Mouse (Mus musculus) liver, adult 2 months (tissue): ENCODE data around the gene Poldip3. TPM values are rescaled to one million over a fixed set of nuclear protein-coding genes. Genes with fewer than 3 reads are reported as not detected.

Experiments used
- DNase-seq: peaks from one replicate; pipeline ENCODE4 v3.0.0-alpha.2; 2011; ENCODE audit warnings: low read depth, low spot score; ENCODE audit errors: extremely low read depth
- H3K27ac ChIP-seq: fragments of 200-500 bp; replicated peaks from 2 replicates; pipeline ENCODE4 v1.5.1; 2012; ENCODE audit warnings: low read depth, mild to moderate bottlenecking, control low read depth, inconsistent platforms, low read length; ENCODE audit not compliant: insufficient read depth
- H3K27me3 ChIP-seq: fragments of 200-500 bp; 2 replicates; pipeline ENCODE4 v1.6.1; 2012; ENCODE audit warnings: mild to moderate bottlenecking, moderate library complexity, low read length, inconsistent platforms; ENCODE audit not compliant: control insufficient read depth, insufficient read depth
- H3K36me3 ChIP-seq: fragments of 200-500 bp; 2 replicates; pipeline ENCODE4 v1.6.1; 2012; ENCODE audit warnings: low read length, inconsistent platforms; ENCODE audit not compliant: control insufficient read depth, insufficient read depth
- H3K4me1 ChIP-seq: fragments of 200-500 bp; 2 replicates; pipeline ENCODE4 v1.6.1; 2011; ENCODE audit warnings: low read length; ENCODE audit not compliant: control insufficient read depth, insufficient read depth
- H3K4me3 ChIP-seq: fragments of 200-500 bp; 2 replicates; pipeline ENCODE4 v1.5.1; 2011; ENCODE audit warnings: low read depth, mild to moderate bottlenecking, control low read depth, low read length, moderate library complexity; ENCODE audit not compliant: insufficient read depth
- H3K79me2 ChIP-seq: fragments of 200-500 bp; 2 replicates; pipeline ENCODE4 v1.6.1; 2012; ENCODE audit warnings: inconsistent platforms, mild to moderate bottlenecking, low read length, moderate library complexity; ENCODE audit not compliant: control insufficient read depth, insufficient read depth
- H3K9ac ChIP-seq: fragments of 200-500 bp; 2 replicates; pipeline ENCODE4 v1.6.1; 2012; ENCODE audit warnings: low read depth, mild to moderate bottlenecking, control low read depth, inconsistent platforms, low read length
- CTCF ChIP-seq: fragments of 200-500 bp; IDR thresholded peaks from 2 replicates; pipeline ENCODE4 v1.5.1; 2011; ENCODE audit warnings: low read depth, low read length, control low read depth
- POLR2A ChIP-seq: fragments of 200-500 bp; IDR thresholded peaks from 2 replicates; pipeline ENCODE4 v1.6.1; 2011; ENCODE audit warnings: low read length, control low read depth; ENCODE audit not compliant: insufficient read depth; ENCODE audit errors: extremely low read depth
- WGBS: fragments of 180-500 bp; shearing (Covaris S2); methylation state at CpG from one replicate; pipeline ENCODE4 v1.1.7; 2018; 5-methylcytosine and 5-hydroxymethylcytosine counted together
- polyA plus RNA-seq: library from polyadenylated mRNA; depleted of rRNA; stranded (reverse); fragments of >200 nt; gene quantifications from 2 replicates; pipeline ENCODE4 v1.2.3, GENCODE M21; 2012; rRNA removed
- total RNA-seq: library from RNA; depleted of rRNA; stranded (reverse); fragments of >200 nt; gene quantifications from 2 replicates; pipeline ENCODE4 v1.2.3, GENCODE M21; 2014; rRNA removed

The Poldip3 gene
- total RNA-seq (21.6 and 24.8 TPM in 2 replicates), polyA plus RNA-seq (25.5 and 34.6 TPM in 2 replicates)

DNA sequence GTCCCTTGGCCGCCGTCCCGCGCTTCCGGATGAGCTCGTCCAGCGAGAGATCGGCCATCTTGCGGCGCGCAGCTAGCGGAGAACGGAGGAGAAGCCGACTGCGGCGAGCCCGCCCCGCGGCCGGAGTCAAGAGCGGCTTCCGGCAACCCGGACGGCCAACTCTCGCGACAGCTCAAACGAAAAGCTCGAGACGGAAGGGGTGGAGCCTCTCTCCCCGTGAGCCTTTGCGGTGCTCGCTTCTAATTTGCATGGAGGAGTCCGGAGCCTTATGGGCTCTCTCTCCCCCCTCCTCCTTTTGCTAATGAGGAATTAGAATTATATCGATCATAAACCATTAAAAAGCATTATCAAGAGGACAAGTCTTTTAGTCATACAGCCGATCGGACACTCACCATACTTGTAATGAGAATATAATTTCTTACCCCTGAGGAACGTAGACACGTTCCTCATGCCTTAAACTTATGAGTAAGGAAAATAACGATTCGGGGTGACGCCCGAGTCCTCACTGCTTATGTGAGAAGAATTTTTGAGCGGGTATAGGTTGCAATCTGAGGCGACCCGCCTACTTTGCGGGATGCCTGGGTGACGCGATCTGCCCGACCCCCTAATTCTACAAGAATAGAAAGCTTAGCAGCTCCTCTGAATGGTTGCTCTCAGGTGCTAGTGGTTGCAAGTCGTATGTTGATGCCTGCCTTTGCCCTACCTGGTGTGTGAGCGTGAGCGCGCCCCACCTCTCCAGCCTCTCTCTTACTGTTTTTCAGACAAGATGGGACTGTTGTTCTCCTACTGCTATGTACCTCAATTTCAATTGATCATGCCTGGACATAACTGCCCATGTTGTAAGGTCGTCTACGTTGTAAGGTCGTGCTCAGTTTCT, at the start of gene Poldip3:
TSS of gene Poldip3 (minus strand) at position 189 of the 877 bp plus-strand sequence.
- Histone ChIP-seq H3K4me1 (peaks cover 10% of the 10 kb centered on the region), H3K9ac (peak within 1 kb of the TSS; percentile 99), H3K79me2 (peaks cover 38% of the 10 kb centered on the region), H3K36me3 (peaks cover 8% of the 10 kb centered on the region; the same call in 1 of the 2 replicates), H3K27ac (peak within 1 kb of the TSS; percentile 97), H3K4me3 (peak within 1 kb of the TSS; percentile 98), H3K27me3 (no peaks in the 10 kb centered on the region)
- under 1% methylated on average over 56 of the region's 56 CpGs for WGBS
- TF ChIP-seq CTCF (no peak), POLR2A (peak; percentile 91)
- peak; percentile 90 for DNase-seq

- DNase-seq: no peak
- WGBS: 94% methylated on average over 4 of the region's 4 CpGs
Measured at GRCm38 (mm10) chr15:83193413-83193812, 44.2 kb upstream of the Poldip3 start.

DNA sequence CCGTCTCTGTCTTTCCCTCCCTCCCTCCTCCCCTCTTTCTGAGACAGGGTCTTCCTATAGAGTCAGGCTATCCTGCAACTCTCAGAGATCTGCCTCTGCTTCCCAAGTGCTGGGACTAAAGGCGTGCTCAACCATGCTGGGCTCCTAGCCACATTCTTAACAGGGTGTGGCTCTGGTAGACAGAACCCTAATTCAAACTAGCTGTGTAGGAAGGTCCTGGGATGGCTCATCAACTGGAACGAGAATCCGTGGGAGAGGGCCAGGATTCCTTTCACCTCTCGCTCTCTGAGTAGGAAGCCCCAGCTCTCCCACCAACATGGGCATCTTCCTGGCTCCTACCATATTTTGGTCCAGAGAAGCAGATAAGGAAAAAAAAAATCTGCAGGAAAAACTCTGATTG, 33.2 kb upstream of the Poldip3 start:
- 80% methylated on average over 5 of the region's 5 CpGs for WGBS
- no peak overlapping the region for H3K4me3 ChIP-seq
- no peak overlapping the region for H3K9ac ChIP-seq
- no peak for DNase-seq
- H3K27ac ChIP-seq: no peak overlapping the region
- no peaks in the 10 kb centered on the region for H3K36me3 ChIP-seq
- H3K79me2 ChIP-seq: no peaks in the 10 kb centered on the region
- no peaks in the 10 kb centered on the region for H3K4me1 ChIP-seq
- TF ChIP-seq POLR2A: no peak
- no peak for TF ChIP-seq CTCF
- H3K27me3 ChIP-seq: no peaks in the 10 kb centered on the region

More at GRCm38 (mm10) chr15:83193413-83193812, 44.2 kb upstream of the Poldip3 start:
- Histone ChIP-seq H3K4me1 (no peaks in the 10 kb centered on the region), H3K27me3 (no peaks in the 10 kb centered on the region), H3K27ac (no peak overlapping the region), H3K9ac (no peak overlapping the region), H3K4me3 (no peak overlapping the region), H3K36me3 (no peaks in the 10 kb centered on the region), H3K79me2 (no peaks in the 10 kb centered on the region)
- TF ChIP-seq CTCF: no peak
- TF ChIP-seq POLR2A: no peak

DNA sequence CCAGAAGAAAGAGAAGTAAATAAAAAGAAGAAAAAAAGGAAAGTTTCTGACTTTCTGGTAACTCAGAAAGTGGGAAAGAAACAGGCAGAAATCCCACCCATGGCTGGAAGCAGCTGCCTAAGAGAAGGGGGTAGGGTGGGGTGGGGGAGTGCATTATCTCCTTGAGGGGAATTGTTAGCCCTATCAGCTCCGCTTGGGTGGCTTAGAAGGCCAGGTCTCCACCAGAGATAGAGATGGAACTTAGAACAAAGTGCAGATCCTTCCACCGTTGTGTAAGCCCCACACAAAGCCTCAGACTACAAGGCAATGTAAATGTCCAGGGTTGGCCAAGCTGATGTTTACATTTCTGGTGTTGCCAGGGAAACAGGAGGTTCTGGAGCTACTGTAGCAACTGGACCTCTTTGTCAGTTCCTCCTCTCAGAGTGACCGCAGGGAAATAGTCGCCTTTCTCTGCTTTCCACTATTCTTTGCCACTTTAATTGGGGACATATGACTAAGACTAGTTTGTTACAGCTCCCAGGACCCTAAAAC, 32.7 kb upstream of the Poldip3 start:
- Histone ChIP-seq H3K4me1 (no peaks in the 10 kb centered on the region), H3K27ac (no peak overlapping the region), H3K27me3 (no peaks in the 10 kb centered on the region), H3K4me3 (no peak overlapping the region), H3K36me3 (no peaks in the 10 kb centered on the region), H3K9ac (no peak overlapping the region), H3K79me2 (no peaks in the 10 kb centered on the region)
- no peak for TF ChIP-seq POLR2A
- no peak for TF ChIP-seq CTCF
- 41% methylated on average over 4 of the region's 4 CpGs for WGBS
- no peak for DNase-seq

DNA sequence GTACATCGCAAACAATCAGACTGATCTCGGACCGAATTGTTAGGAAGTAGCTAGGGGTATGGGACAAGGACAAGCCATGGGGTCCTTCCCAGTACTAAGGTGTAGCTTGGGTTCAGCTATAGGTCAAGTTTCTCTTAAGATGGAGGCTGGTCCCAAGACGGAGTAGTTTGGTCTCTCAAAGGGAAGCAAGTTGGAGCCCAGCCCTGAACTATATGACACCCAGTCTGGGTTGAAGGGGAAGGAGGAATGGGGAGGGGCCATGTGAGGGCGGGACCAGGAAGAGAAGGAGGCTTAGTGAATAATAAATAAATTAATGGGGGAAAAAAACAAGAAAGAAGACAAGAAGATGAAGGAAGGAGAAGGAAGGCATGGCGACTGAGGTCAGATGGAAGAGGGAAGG, 30.8 kb upstream of the Poldip3 start:
- H3K36me3 ChIP-seq: no peaks in the 10 kb centered on the region
- TF ChIP-seq CTCF: no peak
- no peak for TF ChIP-seq POLR2A
- no peak overlapping the region for H3K27ac ChIP-seq
- no peaks in the 10 kb centered on the region for H3K4me1 ChIP-seq
- no peaks in the 10 kb centered on the region for H3K27me3 ChIP-seq
- H3K4me3 ChIP-seq: no peak overlapping the region
- H3K79me2 ChIP-seq: no peaks in the 10 kb centered on the region
- H3K9ac ChIP-seq: no peak overlapping the region
- no peak for DNase-seq
- 91% methylated on average over 6 of the region's 6 CpGs for WGBS

DNA sequence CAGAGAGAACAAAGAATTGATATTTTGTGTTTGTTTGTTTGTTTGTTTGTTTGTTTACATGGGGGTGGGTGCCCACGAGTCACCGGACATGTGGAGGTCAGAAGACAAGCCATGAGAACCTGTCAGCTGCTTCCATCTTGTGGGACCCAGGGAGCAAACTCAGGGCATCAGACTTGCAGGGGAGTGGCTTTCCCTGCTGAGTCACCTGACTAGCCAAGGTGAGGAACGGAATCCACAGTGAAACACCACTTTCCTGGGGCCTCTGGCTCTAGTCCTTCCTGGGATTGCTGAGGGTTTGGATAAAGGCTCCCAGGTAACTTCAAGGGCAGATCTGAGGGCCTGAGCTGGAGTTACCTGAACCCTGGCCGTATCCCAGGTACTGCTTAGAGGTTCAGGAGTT, 27.5 kb upstream of the Poldip3 start:
- WGBS: 67% methylated on average over 4 of the region's 4 CpGs
- DNase-seq: no peak
- no peak overlapping the region for H3K4me3 ChIP-seq
- peaks cover 3% of the 10 kb centered on the region; the same call in 1 of the 2 replicates for H3K4me1 ChIP-seq
- H3K79me2 ChIP-seq: peaks cover 3% of the 10 kb centered on the region; the same call in 1 of the 2 replicates
- H3K27me3 ChIP-seq: no peaks in the 10 kb centered on the region
- TF ChIP-seq POLR2A: no peak
- no peak for TF ChIP-seq CTCF
- no peak overlapping the region for H3K27ac ChIP-seq
- no peak overlapping the region for H3K9ac ChIP-seq
- no peaks in the 10 kb centered on the region for H3K36me3 ChIP-seq
